Mouse (Mus musculus) lung, embryonic 15.5 days (tissue): ENCODE measurements at regions not wholly inside any gene's neighbourhood (a gene's known extent, or its start where the extent isn't known, plus 50 kb on each side); places are given as distances from the start of the nearest gene placed in this dataset.

Experiments
- ATAC-seq: fragments of 200-750 bp; cut with Nextera tagmentation; 2 replicates; pipeline ENCODE4 v1.8.0; 2017; ENCODE audit warnings: moderate number of reproducible peaks, borderline replicate concordance; ENCODE audit not compliant: low FRiP score, low TSS enrichment; ENCODE audit errors: extremely low read depth
- H3K27ac ChIP-seq: fragments of 300-500 bp; sonication (generic); 2 replicates; pipeline ENCODE4 v1.5.1; 2015; ENCODE audit warnings: moderate library complexity, mild to moderate bottlenecking, inconsistent platforms
- H3K27me3 ChIP-seq: fragments of 300-500 bp; sonication (generic); 2 replicates; pipeline ENCODE4 v1.6.1; 2015; ENCODE audit warnings: inconsistent platforms
- H3K36me3 ChIP-seq: fragments of 300-500 bp; sonication (generic); 2 replicates; pipeline ENCODE4 v1.6.1; 2015; ENCODE audit warnings: inconsistent platforms
- H3K4me1 ChIP-seq: fragments of 300-500 bp; sonication (generic); 2 replicates; pipeline ENCODE4 v1.6.1; 2015; ENCODE audit warnings: inconsistent platforms
- H3K4me2 ChIP-seq: fragments of 300-500 bp; sonication (generic); 2 replicates; pipeline ENCODE4 v1.6.1; 2015; ENCODE audit warnings: inconsistent platforms, mild to moderate bottlenecking, moderate library complexity
- H3K4me3 ChIP-seq: fragments of 300-500 bp; sonication (generic); 2 replicates; pipeline ENCODE4 v1.5.1; 2015; ENCODE audit warnings: mild to moderate bottlenecking, inconsistent platforms
- H3K9ac ChIP-seq: fragments of 300-500 bp; sonication (generic); 2 replicates; pipeline ENCODE4 v1.6.1; 2015; ENCODE audit warnings: inconsistent platforms
- H3K9me3 ChIP-seq: fragments of 300-500 bp; sonication (generic); 2 replicates; pipeline ENCODE4 v1.6.1; 2016; ENCODE audit warnings: inconsistent platforms
- WGBS: fragments of 180-500 bp; shearing (Covaris S2); methylation state at CpG from one replicate; pipeline ENCODE4 v1.1.7; 2015; 5-methylcytosine and 5-hydroxymethylcytosine counted together

DNA sequence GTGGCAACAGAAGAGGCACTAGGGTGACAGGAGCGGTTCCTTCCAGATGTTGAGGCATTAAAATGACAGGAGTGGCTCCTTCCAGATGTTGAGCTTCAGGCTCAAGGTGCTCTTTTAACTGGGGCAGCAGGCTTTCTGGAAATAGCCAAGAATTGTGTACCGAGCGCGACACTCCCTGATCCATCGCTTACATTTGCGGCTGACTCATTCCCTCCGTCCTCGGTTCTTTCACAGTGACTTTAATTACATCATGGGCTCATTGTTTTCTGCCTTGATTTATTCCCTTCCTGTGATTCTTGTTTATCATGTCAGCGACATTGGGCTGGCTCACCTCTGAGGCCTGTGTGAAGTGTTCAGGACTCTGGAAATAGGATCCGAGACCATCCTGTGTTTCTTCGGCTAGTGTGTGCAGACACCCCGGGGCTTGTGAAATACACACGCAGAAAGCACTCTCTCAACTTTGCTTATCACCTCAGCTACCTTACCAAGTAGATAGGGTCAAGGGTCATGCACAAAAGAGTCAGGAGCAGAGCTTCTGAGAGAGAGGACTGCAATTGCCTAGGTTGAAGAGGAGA, 63.1 kb upstream of the Slc35c1 start:
- Histone ChIP-seq H3K36me3 (no peaks in the 10 kb centered on the region), H3K4me3 (no peak overlapping the region), H3K9ac (no peak overlapping the region), H3K4me1 (no peaks in the 10 kb centered on the region), H3K27ac (no peak overlapping the region), H3K4me2 (no peak overlapping the region), H3K27me3 (no peaks in the 10 kb centered on the region), H3K9me3 (no peaks in the 10 kb centered on the region)
- ATAC-seq: no peak
- 60% methylated on average over 13 of the region's 13 CpGs for WGBS

DNA sequence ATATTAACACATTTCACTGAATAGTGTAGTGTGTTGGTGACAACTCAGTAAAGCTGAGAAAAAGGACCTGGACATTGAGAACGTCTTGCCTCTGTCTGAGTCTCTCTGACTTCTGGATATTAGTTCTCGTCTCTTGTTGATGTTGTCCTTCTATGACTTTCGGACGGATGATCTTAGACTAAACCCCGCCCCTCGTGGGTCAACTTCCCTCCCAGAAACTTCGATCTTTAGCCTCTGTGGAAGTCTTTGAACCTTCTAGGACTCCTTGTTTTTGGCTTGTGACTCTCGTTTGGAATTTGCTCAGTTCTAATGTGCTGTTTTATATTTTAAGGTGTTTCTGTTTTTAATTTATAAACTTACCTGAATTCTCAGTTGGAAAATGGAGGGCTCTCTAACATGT, 61.2 kb upstream of the Slc35c1 start:
- no peaks in the 10 kb centered on the region for H3K4me1 ChIP-seq
- H3K27me3 ChIP-seq: no peaks in the 10 kb centered on the region
- H3K36me3 ChIP-seq: no peaks in the 10 kb centered on the region
- no peak overlapping the region for H3K4me2 ChIP-seq
- ATAC-seq: no peak
- H3K9ac ChIP-seq: no peak overlapping the region
- H3K27ac ChIP-seq: no peak overlapping the region
- H3K4me3 ChIP-seq: no peak overlapping the region
- 66% methylated on average over 8 of the region's 8 CpGs for WGBS
- H3K9me3 ChIP-seq: no peaks in the 10 kb centered on the region

DNA sequence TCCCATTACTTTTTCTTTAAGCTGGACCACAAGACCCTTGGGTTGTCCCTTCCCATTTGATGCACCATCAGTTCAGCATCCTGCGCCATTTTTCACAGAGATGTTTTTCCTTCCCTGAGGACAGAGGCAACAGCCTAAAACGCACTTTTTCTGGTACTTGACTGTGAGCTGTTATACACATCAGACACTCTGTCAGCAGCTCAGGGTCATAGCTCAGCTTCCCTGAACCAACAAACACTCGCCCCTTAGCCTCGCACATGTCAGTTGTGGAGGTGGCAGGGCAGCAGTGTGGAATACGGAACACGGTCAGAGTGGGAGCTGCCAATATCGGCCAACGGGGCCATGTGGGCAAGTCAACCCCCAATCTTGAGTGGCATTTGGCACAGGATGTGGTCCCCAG, 59.1 kb upstream of the Slc35c1 start:
- H3K27ac ChIP-seq: no peak overlapping the region
- no peaks in the 10 kb centered on the region for H3K4me1 ChIP-seq
- H3K9ac ChIP-seq: no peak overlapping the region
- H3K9me3 ChIP-seq: no peaks in the 10 kb centered on the region
- no peaks in the 10 kb centered on the region for H3K27me3 ChIP-seq
- H3K36me3 ChIP-seq: no peaks in the 10 kb centered on the region
- ATAC-seq: no peak
- WGBS: 54% methylated on average over 8 of the region's 8 CpGs
- H3K4me3 ChIP-seq: no peak overlapping the region
- H3K4me2 ChIP-seq: no peak overlapping the region

DNA sequence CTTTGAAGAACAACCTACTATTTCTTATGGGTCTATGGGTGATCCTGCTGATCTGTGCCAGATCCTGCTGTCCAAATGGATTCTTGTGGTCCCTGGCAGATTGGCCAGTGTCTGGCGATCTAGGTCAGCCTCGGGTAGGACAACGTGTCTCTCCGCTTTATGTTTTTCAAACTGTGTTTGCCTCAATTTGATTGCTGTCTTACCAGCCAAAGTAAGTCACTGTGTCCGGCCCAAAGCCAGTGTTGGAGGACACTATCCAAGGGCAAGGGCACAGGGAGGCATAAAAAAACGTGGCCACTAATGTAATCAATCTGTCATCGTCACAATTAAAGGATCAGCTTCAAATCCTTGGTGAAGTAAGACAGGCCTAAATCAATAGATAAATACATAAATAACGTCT, 58.6 kb upstream of the Slc35c1 start:
- no peak overlapping the region for H3K4me3 ChIP-seq
- no peak overlapping the region for H3K4me2 ChIP-seq
- H3K9ac ChIP-seq: no peak overlapping the region
- no peaks in the 10 kb centered on the region for H3K36me3 ChIP-seq
- ATAC-seq: no peak
- H3K27me3 ChIP-seq: no peaks in the 10 kb centered on the region
- WGBS: 56% methylated on average over 8 of the region's 8 CpGs
- no peak overlapping the region for H3K27ac ChIP-seq
- H3K4me1 ChIP-seq: no peaks in the 10 kb centered on the region
- no peaks in the 10 kb centered on the region for H3K9me3 ChIP-seq

DNA sequence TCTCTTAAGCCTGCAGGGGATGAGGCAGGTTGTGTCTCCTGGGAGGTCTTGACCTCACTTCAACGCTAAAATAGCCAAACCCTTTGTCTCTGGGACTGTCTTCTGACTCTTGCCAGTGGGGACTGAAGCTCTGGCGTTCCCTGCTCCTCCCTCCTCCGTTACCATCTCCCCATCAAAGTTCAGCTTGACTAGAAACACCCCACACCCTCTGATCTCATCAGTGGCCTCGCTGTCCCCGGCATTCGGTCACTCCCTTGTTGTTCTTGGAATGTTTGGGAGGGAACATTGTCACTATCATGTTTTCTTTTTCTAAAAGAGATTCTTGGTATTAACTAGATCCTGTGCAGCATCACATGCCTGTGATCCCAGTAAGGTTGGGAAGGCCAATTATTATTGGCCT, 54.6 kb upstream of the Slc35c1 start:
- H3K4me1 ChIP-seq: no peaks in the 10 kb centered on the region
- no peak overlapping the region for H3K4me3 ChIP-seq
- no peak overlapping the region for H3K4me2 ChIP-seq
- H3K27me3 ChIP-seq: no peaks in the 10 kb centered on the region
- ATAC-seq: no peak
- H3K36me3 ChIP-seq: no peaks in the 10 kb centered on the region
- no peak overlapping the region for H3K9ac ChIP-seq
- 48% methylated on average over 6 of the region's 6 CpGs for WGBS
- no peaks in the 10 kb centered on the region for H3K9me3 ChIP-seq
- H3K27ac ChIP-seq: no peak overlapping the region

DNA sequence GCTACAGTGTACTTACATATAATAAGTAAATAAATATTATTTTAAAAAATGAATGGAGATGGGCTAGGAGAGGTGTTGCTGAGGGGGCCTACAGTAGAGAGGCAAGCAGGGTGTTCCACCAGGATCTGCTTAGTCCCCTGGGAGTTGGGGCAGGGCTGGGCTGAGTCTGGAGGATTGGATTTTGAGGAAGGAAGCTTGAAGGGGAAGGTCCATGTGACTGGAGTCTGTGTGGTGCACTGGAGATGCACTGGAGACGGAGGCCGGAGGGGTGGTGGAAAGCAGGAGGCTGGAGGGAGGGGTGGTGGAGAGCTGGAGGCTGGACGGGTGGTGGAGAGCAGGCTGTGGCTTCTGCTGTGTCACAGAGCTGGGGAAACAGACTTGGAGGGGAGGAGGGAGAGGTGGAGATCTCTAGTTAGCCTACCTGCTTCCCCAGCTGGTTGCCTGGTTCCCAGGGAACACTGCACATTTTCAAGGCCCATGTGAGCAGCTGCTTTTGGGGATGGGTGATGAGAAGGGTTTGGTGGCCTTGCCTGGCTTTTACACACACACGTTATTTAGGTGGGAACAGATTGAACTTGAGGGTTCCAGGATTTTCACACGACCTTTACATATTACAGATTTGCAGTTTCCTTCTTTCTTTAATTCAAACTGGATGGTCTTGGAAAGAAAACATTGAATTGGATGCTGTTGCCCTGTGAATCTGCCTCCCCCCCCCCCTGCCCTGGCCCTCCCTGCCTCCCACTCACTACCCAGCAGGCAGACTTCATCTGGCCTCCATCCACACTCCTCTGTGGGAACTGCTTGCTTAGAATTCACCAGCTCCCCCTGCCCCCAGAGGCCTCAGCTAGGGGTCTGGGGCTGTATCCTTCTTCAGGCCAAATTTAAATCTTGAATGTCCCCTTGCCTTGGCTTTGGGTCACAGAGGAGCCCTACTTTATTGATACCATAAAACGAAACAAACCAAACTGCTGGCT, 51.7 kb upstream of the Slc35c1 start:
- no peaks in the 10 kb centered on the region for H3K36me3 ChIP-seq
- H3K9me3 ChIP-seq: no peaks in the 10 kb centered on the region
- WGBS: 58% methylated on average over 6 of the region's 6 CpGs
- H3K27me3 ChIP-seq: no peaks in the 10 kb centered on the region
- H3K4me1 ChIP-seq: no peaks in the 10 kb centered on the region
- no peak overlapping the region for H3K27ac ChIP-seq
- no peak overlapping the region for H3K9ac ChIP-seq
- no peak overlapping the region for H3K4me3 ChIP-seq
- no peak for ATAC-seq
- H3K4me2 ChIP-seq: no peak overlapping the region
